Mouse (Mus musculus) urinary bladder, postnatal 25 days (tissue): ENCODE data around the gene Nedd9.

Source experiments
- DNase-seq: peaks from one replicate; pipeline ENCODE4 v3.0.0; 2022; ENCODE audit warnings: low spot score

Nedd9 gene

GRCm38 (mm10) chr13:41491981-41492702 lies 5.0 kb upstream of the Nedd9 start:
- no peak for DNase-seq

GRCm38 (mm10) chr13:41491522-41491921 lies 4.4 kb upstream of the Nedd9 start:
- DNase-seq, result no peak

- no peak for DNase-seq
These were observed 3.1 kb upstream of the Nedd9 start for GRCm38 (mm10) chr13:41490282-41490681.

GRCm38 (mm10) chr13:41489705-41490275 lies 2.6 kb upstream of the Nedd9 start:
- DNase-seq, result no peak

- DNase-seq, result no peak
These were observed 214 bp upstream of the Nedd9 start for GRCm38 (mm10) chr13:41487409-41487743.

GRCm38 (mm10) chr13:41483966-41484365 lies 3.2 kb downstream of the Nedd9 start:
- no peak for DNase-seq

GRCm38 (mm10) chr13:41482408-41483011 lies 4.7 kb downstream of the Nedd9 start:
- no peak for DNase-seq

- no peak for DNase-seq
These were observed 7.3 kb downstream of the Nedd9 start for GRCm38 (mm10) chr13:41479737-41480435.

- no peak for DNase-seq
These were observed 10.9 kb downstream of the Nedd9 start for GRCm38 (mm10) chr13:41476216-41476615.

- no peak for DNase-seq
These were observed 12.8 kb downstream of the Nedd9 start for GRCm38 (mm10) chr13:41474365-41474764.

- DNase-seq, result no peak
These were observed 13.7 kb downstream of the Nedd9 start for GRCm38 (mm10) chr13:41473504-41473903.

GRCm38 (mm10) chr13:41472878-41473424 lies 14.2 kb downstream of the Nedd9 start:
- no peak for DNase-seq

- DNase-seq, result no peak
These were observed 18.9 kb downstream of the Nedd9 start for GRCm38 (mm10) chr13:41468277-41468676.

GRCm38 (mm10) chr13:41467036-41467435 lies 20.1 kb downstream of the Nedd9 start:
- no peak for DNase-seq

GRCm38 (mm10) chr13:41466616-41467015 lies 20.5 kb downstream of the Nedd9 start:
- DNase-seq, result no peak

GRCm38 (mm10) chr13:41466191-41466590 lies 21.0 kb downstream of the Nedd9 start:
- DNase-seq, result no peak

- DNase-seq, result no peak
These were observed 25.7 kb downstream of the Nedd9 start for GRCm38 (mm10) chr13:41461418-41461817.

- no peak for DNase-seq
These were observed 27.4 kb downstream of the Nedd9 start for GRCm38 (mm10) chr13:41459683-41460286.

GRCm38 (mm10) chr13:41458709-41459108 lies 28.5 kb downstream of the Nedd9 start:
- no peak for DNase-seq

GRCm38 (mm10) chr13:41457798-41458390 lies 29.3 kb downstream of the Nedd9 start:
- DNase-seq, result no peak

GRCm38 (mm10) chr13:41457030-41457797 lies 29.9 kb downstream of the Nedd9 start:
- no peak for DNase-seq
